Mouse (Mus musculus) ES-Bruce4 (cell line): ENCODE results near the gene Sh2d2a. TPM values are rescaled to one million over a fixed set of nuclear protein-coding genes. Genes with fewer than 3 reads are reported as not detected.
A peak's percentile ranks its signal among the peaks of the same experiment; 100 is the strongest.

Experiments used
- H3K27ac ChIP-seq: 2 replicates; pipeline ENCODE4 v1.5.1; 2012; ENCODE audit warnings: low read length, inconsistent platforms; ENCODE audit not compliant: insufficient read depth
- H3K27me3 ChIP-seq: 2 replicates; pipeline ENCODE4 v1.6.1; 2012; ENCODE audit warnings: mild to moderate bottlenecking, low read length, inconsistent platforms; ENCODE audit not compliant: control insufficient read depth, poor library complexity, insufficient read depth, severe bottlenecking
- H3K36me3 ChIP-seq: 2 replicates; pipeline ENCODE4 v1.6.1; 2012; ENCODE audit warnings: inconsistent platforms, mild to moderate bottlenecking, low read length, moderate library complexity; ENCODE audit not compliant: control insufficient read depth, poor library complexity, insufficient read depth, severe bottlenecking
- H3K4me1 ChIP-seq: one replicate; pipeline ENCODE4 v1.8.1; 2011; ENCODE audit warnings: low read length; ENCODE audit not compliant: control insufficient read depth, insufficient read depth
- H3K4me3 ChIP-seq: 2 replicates; pipeline ENCODE4 v1.5.1; 2011; ENCODE audit warnings: low read depth, mild to moderate bottlenecking, low read length
- H3K9ac ChIP-seq: 2 replicates; pipeline ENCODE4 v1.6.1; 2012; ENCODE audit warnings: low read depth, mild to moderate bottlenecking, inconsistent platforms; ENCODE audit not compliant: poor library complexity, severe bottlenecking
- H3K9me3 ChIP-seq: replicated peaks from 2 replicates; pipeline ENCODE4 v1.6.1; 2012; ENCODE audit warnings: mild to moderate bottlenecking, low read length, inconsistent platforms; ENCODE audit not compliant: control insufficient read depth, poor library complexity, insufficient read depth, severe bottlenecking
- CTCF ChIP-seq: IDR thresholded peaks from one replicate; pipeline ENCODE4 v1.8.1; 2011; ENCODE audit warnings: low read depth, low read length
- EP300 ChIP-seq: IDR thresholded peaks from 2 replicates; pipeline ENCODE4 v1.6.1; 2011; ENCODE audit warnings: low read depth, low read length; ENCODE audit not compliant: insufficient read depth
- POLR2A ChIP-seq: IDR thresholded peaks from one replicate; pipeline ENCODE4 v1.8.1; 2011; ENCODE audit warnings: low read length; ENCODE audit not compliant: insufficient read depth
- polyA plus RNA-seq: library from polyadenylated mRNA; stranded (reverse); fragments of >200 nt; gene quantifications from 2 replicates; pipeline ENCODE4 v1.2.4, GENCODE M21; 2011; ENCODE audit warnings: low read depth; ENCODE audit not compliant: missing spikeins, insufficient read depth, insufficient read length

Sh2d2a gene
- polyA plus RNA-seq, result 0.18 TPM in 1 of 2 replicates, not detected in the other

DNA sequence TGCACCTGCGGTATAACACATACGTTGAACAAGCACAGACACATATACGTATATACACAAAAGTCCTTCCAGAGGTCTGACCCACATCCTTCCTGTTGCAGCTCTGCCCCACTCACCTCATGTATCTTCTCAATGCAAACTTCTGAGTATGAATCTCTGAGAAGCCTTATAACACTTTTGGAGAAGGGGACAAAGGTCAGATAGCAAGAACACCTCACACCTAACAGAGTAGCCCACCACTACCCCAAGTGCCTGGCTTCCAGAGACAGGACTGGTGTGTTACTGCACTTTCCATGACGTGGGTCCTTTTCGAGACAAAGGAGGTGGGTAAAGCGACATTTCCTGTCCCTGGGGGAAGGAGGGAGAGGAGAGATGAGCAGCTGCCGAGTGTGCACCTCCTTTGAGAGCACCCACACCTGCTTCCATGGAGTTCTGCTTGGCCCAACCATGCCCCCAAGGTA, at the start of gene Sh2d2a:
TSS of gene Sh2d2a (plus strand) at position 106 of the 461 bp plus-strand sequence.
- H3K9ac ChIP-seq, result no peak within 1 kb of the TSS
- no peak within 1 kb of the TSS for H3K27ac ChIP-seq
- H3K27me3 ChIP-seq, result no peaks in the 10 kb centered on the region
- TF ChIP-seq POLR2A (no peak), CTCF (no peak), EP300 (no peak)
- no peak within 1 kb of the TSS for H3K4me3 ChIP-seq
- H3K4me1 ChIP-seq, result no peaks in the 10 kb centered on the region
- H3K36me3 ChIP-seq, result no peaks in the 10 kb centered on the region
- H3K9me3 ChIP-seq, result no peaks in the 10 kb centered on the region

DNA sequence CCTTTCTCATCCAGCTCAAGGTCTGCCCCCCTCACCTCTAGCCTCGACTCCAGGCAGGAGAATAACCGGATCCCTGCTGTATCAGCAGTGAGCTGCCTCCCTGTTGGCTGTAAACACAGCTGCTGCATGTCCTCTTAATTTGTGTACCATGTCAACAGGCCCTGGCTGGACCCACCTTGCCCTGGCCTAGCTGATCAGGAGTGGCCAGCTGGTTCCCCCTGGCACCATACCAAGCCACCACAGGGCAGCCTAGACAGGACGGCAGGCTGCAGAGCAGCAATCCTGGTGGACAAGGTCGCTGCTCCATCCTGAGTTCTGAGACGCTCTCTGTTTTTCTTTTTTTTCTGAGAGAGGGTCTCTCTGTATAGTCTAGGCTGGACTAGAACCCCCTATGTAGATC, 44.9 kb upstream of the Sh2d2a start:
- H3K4me3 ChIP-seq, result no peak overlapping the region
- no peak overlapping the region for H3K27ac ChIP-seq
- H3K9ac ChIP-seq, result no peak overlapping the region
- H3K4me1 ChIP-seq, result no peaks in the 10 kb centered on the region
- TF ChIP-seq POLR2A (no peak), CTCF (no peak), EP300 (no peak)
- no peaks in the 10 kb centered on the region for H3K36me3 ChIP-seq
- H3K27me3 ChIP-seq, result peaks cover 4% of the 10 kb centered on the region
- H3K9me3 ChIP-seq, result no peaks in the 10 kb centered on the region

DNA sequence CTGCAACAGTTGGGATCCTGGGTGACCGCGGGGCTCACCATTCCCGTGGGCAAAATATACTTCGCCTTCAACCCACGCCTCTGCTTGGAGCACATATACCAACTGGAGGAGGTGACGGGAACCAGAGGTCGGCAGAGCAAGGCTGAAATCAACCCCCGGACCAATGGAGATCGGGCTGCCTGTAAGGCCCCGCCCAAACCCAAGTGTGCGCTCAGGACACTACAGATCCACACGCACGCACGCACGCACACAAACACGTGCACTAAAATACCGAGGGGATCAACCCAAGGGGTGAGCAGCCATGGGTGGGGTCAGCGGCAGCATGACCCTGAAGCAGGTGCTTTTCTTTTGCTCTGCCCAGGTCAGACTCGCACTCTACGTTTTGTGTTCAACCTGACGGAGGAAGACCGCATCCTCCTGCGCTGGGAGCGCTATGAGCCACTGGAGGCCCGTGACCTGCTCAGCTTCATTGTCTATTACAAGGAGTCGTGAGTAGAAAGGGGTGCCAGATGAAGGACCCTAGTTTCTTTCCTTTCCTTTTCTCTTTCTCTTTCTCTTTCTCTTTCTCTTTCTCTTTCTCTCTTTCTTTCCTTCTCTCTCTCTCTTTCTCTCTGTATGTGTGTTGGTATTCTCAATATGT, 42.4 kb upstream of the Sh2d2a start:
- Histone ChIP-seq H3K36me3 (no peaks in the 10 kb centered on the region), H3K9ac (no peak overlapping the region), H3K4me1 (no peaks in the 10 kb centered on the region), H3K4me3 (peak overlapping the region; percentile 50), H3K9me3 (no peaks in the 10 kb centered on the region), H3K27me3 (no peaks in the 10 kb centered on the region), H3K27ac (no peak overlapping the region)
- no peak for TF ChIP-seq POLR2A
- no peak for TF ChIP-seq EP300
- TF ChIP-seq CTCF, result no peak

DNA sequence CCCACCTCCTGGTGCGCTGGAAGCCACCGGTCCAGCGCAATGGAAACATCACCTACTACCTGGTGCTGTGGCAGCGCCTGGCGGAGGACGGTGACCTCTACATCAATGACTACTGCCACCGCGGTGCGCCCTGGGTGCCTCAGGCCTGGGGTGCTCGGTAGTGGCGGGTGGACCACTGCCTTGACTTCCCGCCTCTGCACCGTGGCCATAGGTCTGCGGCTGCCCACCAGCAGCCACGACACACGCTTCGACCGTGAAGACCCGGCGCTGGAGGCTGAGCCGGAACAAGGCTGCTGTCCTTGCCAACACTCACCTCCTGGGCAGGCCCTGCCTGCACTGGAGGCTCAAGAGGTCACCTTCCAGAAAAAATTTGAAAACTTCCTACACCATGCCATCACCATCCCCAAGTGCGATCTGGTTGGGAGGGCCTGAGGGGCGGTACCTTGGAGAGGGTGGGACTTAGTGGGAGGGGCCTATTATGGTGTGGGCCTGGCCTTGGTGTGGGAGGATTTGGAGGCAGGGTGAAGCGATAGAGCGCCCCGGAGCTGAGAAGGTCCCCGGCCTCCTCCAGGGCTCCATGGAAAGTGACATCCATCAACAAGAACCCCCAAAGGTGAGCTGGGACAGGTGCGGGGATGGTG, 37.1 kb upstream of the Sh2d2a start:
- Histone ChIP-seq H3K36me3 (no peaks in the 10 kb centered on the region), H3K9me3 (no peaks in the 10 kb centered on the region)
- no peak for TF ChIP-seq POLR2A
- TF ChIP-seq EP300, result no peak
- no peak for TF ChIP-seq CTCF

DNA sequence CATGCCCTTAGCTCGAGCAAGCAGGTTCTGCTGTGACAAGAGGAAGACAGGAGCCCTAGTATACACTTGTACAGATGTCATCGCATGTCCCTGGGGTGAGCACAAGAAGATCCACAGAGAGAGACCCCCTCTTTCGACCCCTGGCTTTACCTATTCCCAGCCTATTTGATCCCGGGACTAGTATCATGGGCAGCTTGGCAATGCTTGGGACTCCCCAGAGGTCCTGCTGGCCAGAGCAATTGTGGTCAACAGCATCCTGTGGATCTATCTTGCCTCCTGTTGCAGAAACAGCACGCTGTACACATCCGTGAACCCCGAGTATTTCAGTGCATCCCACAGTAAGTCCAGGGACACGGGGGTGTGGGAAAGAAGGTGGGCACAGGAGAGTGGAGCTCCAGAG, 35.3 kb upstream of the Sh2d2a start:
- TF ChIP-seq EP300 (no peak), CTCF (no peak), POLR2A (no peak)
- Histone ChIP-seq H3K27me3 (no peaks in the 10 kb centered on the region), H3K27ac (no peak overlapping the region), H3K9ac (no peak overlapping the region), H3K4me3 (no peak overlapping the region), H3K9me3 (no peaks in the 10 kb centered on the region), H3K4me1 (no peaks in the 10 kb centered on the region), H3K36me3 (no peaks in the 10 kb centered on the region)

More for the DNA sequence above, 37.1 kb upstream of the Sh2d2a start:
- no peak overlapping the region for H3K27ac ChIP-seq
- H3K27me3 ChIP-seq, result no peaks in the 10 kb centered on the region
- H3K9ac ChIP-seq, result no peak overlapping the region
- H3K4me3 ChIP-seq, result peak overlapping the region; percentile 51
- no peaks in the 10 kb centered on the region for H3K4me1 ChIP-seq

DNA sequence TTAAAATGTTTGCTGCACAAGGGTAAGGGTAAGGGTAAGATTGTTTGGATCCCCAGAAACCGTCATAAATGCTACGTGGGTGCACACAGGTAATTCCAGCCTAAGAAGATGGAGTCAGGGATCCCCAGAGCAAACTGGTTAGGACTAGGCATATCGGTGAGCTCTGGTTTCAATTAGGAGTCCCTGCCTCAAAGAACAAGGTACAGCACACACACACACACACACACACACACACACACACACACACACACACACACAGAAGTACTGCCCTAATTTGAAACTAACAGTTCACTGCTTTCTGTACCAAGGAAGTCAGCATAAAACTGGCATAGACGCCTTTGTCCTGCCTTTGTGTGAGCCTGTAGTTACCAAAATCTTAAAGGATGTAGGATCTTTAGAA, 34.1 kb upstream of the Sh2d2a start:
- H3K9me3 ChIP-seq, result no peaks in the 10 kb centered on the region
- no peaks in the 10 kb centered on the region for H3K27me3 ChIP-seq
- H3K9ac ChIP-seq, result no peak overlapping the region
- H3K4me3 ChIP-seq, result no peak overlapping the region
- no peaks in the 10 kb centered on the region for H3K4me1 ChIP-seq
- no peak overlapping the region for H3K27ac ChIP-seq
- no peaks in the 10 kb centered on the region for H3K36me3 ChIP-seq
- TF ChIP-seq EP300 (no peak), POLR2A (no peak), CTCF (no peak)
